ENCODE assay signal across 9 mouse cellular contexts in genomic region chr5:36321581-36321980, GRCm38 (mm10).
DNase-seq lines count a peak whose midpoint lies in the region; ATAC-seq and TF ChIP-seq lines count a peak whose summit lies in the region.
"Had no signal": no experiment of that assay in that cellular context is flagged by ENCODE, and none has a peak within 500 bp of the region (broad histone marks: within the 10 kb centered on the region; RNA-seq: fewer than 3 reads in every experiment).

No protein-coding gene starts in this region.

- no peak overlapping the region for H3K4me3 ChIP-seq in lung, embryonic 14.5 days (ENCODE audit: low read depth, low read length)
- H3K4me3 ChIP-seq in lung, adult 2 months (replicated peaks; ENCODE audit: extremely low read depth, low read depth, low read length), result no peak overlapping the region

- intact Hi-C loops in left cerebral cortex, postnatal 36 days (cut with DNase I), result loop anchor here (10.0 kb wide), 1 partner anchor 287 kb away; no protein-coding TSS in a partner anchor

- no peaks in the 10 kb centered on the region for H3K27me3 ChIP-seq in lung, embryonic 14.5 days (ENCODE audit: insufficient read depth, low read length)

- peak overlapping the region; percentile 3; the same call in 1 of the 2 replicates for H3K4me2 ChIP-seq in lung, embryonic 14.5 days
- H3K4me2 ChIP-seq: hindbrain, embryonic 14.5 days had no signal

- peak; percentile 39; the same call in 1 of the 2 replicates for ATAC-seq in lung, embryonic 14.5 days (ENCODE audit: insufficient read depth)

- no peak for TF ChIP-seq CTCF in lung, embryonic 14.5 days (IDR thresholded peaks at IDR 0.05; ENCODE audit: low read depth)
- no peak for TF ChIP-seq CTCF in lung, adult 2 months (IDR thresholded peaks at IDR 0.05; ENCODE audit: insufficient read depth, low read length)

- no peak for TF ChIP-seq POLR2A in lung, adult 2 months (IDR thresholded peaks at IDR 0.05; ENCODE audit: borderline replicate concordance, extremely low read depth, low read depth, low read length)

- H3K27ac ChIP-seq in lung, embryonic 14.5 days (ENCODE audit: low read depth), result peak overlapping the region; percentile 58; the same call in 1 of the 2 replicates
- H3K27ac ChIP-seq: hindbrain, embryonic 14.5 days had no signal

- no peaks in the 10 kb centered on the region for H3K9me3 ChIP-seq in lung, embryonic 14.5 days (ENCODE audit: low read depth, low read length)

- no peaks in the 10 kb centered on the region for H3K36me3 ChIP-seq in lung, embryonic 14.5 days (ENCODE audit: insufficient read depth)

- 23% methylated on average over 8 of the region's 8 CpGs for WGBS in lung, embryonic 14.5 days
- WGBS in lung, adult 2 months, result 55% methylated on average over 8 of the region's 8 CpGs

- no peak overlapping the region for H3K9ac ChIP-seq in lung, embryonic 14.5 days
- H3K9ac ChIP-seq: hindbrain, embryonic 14.5 days had no signal

- peaks cover 16% of the 10 kb centered on the region; the same call in 1 of the 2 replicates for H3K4me1 ChIP-seq in lung, embryonic 14.5 days (ENCODE audit: insufficient read depth)
- no peaks in the 10 kb centered on the region for H3K4me1 ChIP-seq in lung, adult 2 months (ENCODE audit: control insufficient read depth, insufficient read depth, low read length)

- DNase-seq in adrenal gland, adult 2 months, result peak; percentile 25
- DNase-seq in adrenal gland, adult 18-20 months (ENCODE audit: low spot score in 2 of 2), result no peak
- DNase-seq in lung, embryonic 14.5 days, result peak; percentile 79
- no peak for DNase-seq in lung, adult 2 months
- peak; percentile 66 for DNase-seq in embryo, embryonic 10 days (ENCODE audit: low spot score)
- DNase-seq in skeletal muscle tissue, adult 2 months (ENCODE audit: low read depth, low spot score), result peak; percentile 27
- no peak for DNase-seq in spleen, postnatal 14 days (ENCODE audit: low spot score in 2 of 2)
- no peak for DNase-seq in left cerebral cortex, postnatal 36 days (ENCODE audit: low spot score in 2 of 2)

Comparison
In these comparisons a context has a peak if more than half of its experiments do, and no peak if none do; other contexts are left out.
1. DNase-seq: peak in adrenal gland, adult 2 months (single experiment), lung, embryonic 14.5 days (single experiment), embryo, embryonic 10 days (single experiment) and skeletal muscle tissue, adult 2 months (single experiment); none in adrenal gland, adult 18-20 months (0 of 2), lung, adult 2 months (single experiment), spleen, postnatal 14 days (0 of 2) and left cerebral cortex, postnatal 36 days (0 of 2).